Mouse (Mus musculus) embryonic facial prominence, embryonic 12.5 days (tissue): ENCODE results near the gene Pole. TPM values are rescaled to one million over a fixed set of nuclear protein-coding genes. Genes with fewer than 3 reads are reported as not detected.

ENCODE experiments used
- ATAC-seq: fragments of 200-750 bp; cut with Nextera tagmentation; 2 replicates; pipeline ENCODE4 v1.8.0; 2017; ENCODE audit not compliant: insufficient number of reproducible peaks, insufficient read depth, low FRiP score, low TSS enrichment
- H3K27ac ChIP-seq: fragments of 300-500 bp; sonication (generic); 2 replicates; pipeline ENCODE4 v1.5.1; 2016; ENCODE audit warnings: mild to moderate bottlenecking
- H3K27me3 ChIP-seq: fragments of 300-500 bp; sonication (generic); 2 replicates; pipeline ENCODE4 v1.6.1; 2016; ENCODE audit warnings: mild to moderate bottlenecking, moderate library complexity
- H3K36me3 ChIP-seq: fragments of 300-500 bp; sonication (generic); 2 replicates; pipeline ENCODE4 v1.6.1; 2016; ENCODE audit warnings: mild to moderate bottlenecking
- H3K4me1 ChIP-seq: fragments of 300-500 bp; sonication (generic); 2 replicates; pipeline ENCODE4 v1.6.1; 2016
- H3K4me2 ChIP-seq: fragments of 300-500 bp; sonication (generic); replicated peaks from 2 replicates; pipeline ENCODE4 v1.6.1; 2016; ENCODE audit warnings: mild to moderate bottlenecking, moderate library complexity
- H3K4me3 ChIP-seq: fragments of 300-500 bp; sonication (generic); 2 replicates; pipeline ENCODE4 v1.5.1; 2016; ENCODE audit warnings: mild to moderate bottlenecking
- H3K9ac ChIP-seq: fragments of 300-500 bp; sonication (generic); 2 replicates; pipeline ENCODE4 v1.6.1; 2016; ENCODE audit warnings: mild to moderate bottlenecking, moderate library complexity
- H3K9me3 ChIP-seq: fragments of 300-500 bp; sonication (generic); 2 replicates; pipeline ENCODE4 v1.6.1; 2016; ENCODE audit warnings: mild to moderate bottlenecking, moderate library complexity
- WGBS: fragments of 180-500 bp; shearing (Covaris S2); methylation state at CpG from one replicate; pipeline ENCODE4 v1.1.7; 2016; 5-methylcytosine and 5-hydroxymethylcytosine counted together
- polyA plus RNA-seq: library from polyadenylated mRNA; unstranded; fragments of >200 nt; fragmentation: Nextera tagmentation; extraction: Ambion mirVana; gene quantifications from 2 replicates; pipeline ENCODE4 v1.2.1, GENCODE M21; 2016

The Pole gene
- polyA plus RNA-seq, 1 experiment from 2014 or later = 40.5 TPM

DNA sequence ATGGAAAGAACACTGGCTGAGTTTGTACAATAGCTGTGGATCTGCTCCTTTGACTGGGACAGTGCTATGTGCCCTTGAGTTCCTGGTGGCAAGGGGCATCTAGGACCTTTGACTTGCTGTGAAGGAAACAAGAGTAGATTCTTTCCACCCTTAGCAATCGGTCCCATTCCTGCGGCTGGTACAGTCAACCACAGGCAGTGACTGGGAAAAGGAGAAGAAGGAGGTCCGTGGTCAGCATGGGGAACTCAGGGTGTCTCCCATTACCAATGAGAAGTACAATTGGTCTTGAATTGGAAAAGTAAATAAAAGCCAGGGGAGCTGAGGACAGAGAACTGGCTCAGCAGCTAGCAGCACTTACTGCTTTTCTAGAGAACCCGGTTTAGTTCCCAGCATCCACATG lies 59.4 kb downstream of the Pole start:
- H3K4me3 ChIP-seq = no peak overlapping the region
- peaks cover 5% of the 10 kb centered on the region; the same call in 1 of the 2 replicates for H3K4me1 ChIP-seq
- 78% methylated on average over 4 of the region's 4 CpGs for WGBS
- peaks cover 33% of the 10 kb centered on the region for H3K27me3 ChIP-seq
- H3K4me2 ChIP-seq = no peak overlapping the region
- ATAC-seq = no peak
- H3K9me3 ChIP-seq = no peaks in the 10 kb centered on the region
- no peaks in the 10 kb centered on the region for H3K36me3 ChIP-seq
- no peak overlapping the region for H3K9ac ChIP-seq
- H3K27ac ChIP-seq = no peak overlapping the region

DNA sequence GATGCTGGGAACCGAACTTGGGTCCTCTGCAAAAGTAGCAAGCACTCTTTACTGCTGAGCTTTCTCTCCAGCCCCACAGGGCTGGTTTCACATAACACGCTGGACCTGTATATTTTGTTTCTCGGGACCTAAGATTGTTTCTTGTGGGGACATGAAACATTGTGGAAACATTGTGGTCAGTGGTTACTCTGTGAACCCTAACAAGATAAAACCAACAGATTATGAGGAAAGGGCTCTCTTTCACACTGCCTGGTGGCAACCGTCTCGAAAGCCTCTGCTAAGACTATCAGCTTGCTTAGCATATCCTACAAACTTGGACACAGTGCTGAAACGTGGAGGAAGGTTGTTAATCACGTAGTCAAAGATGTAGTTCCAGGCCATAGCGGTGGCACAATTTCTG lies 60.9 kb downstream of the Pole start:
- WGBS = 78% methylated on average over 8 of the region's 8 CpGs
- ATAC-seq = no peak
- no peak overlapping the region for H3K4me2 ChIP-seq

DNA sequence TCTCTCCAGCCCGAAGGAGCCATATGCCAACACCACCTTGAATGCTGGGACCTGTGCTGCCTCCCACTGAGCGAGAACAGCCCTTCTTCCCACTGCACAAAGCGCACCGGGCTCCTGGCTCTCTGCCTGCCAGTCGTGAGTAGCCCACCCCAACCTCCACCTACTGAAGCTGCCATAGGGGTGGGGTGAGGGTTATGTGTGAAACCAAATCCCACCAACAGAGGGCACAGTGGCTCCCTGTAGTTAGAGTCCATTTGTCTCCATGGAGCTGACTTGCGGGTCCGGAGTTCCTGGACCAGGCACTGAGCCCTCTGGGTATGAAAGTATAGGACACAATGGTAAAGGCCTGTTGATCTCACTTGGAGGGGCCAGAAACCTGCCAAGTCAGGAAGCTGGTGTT lies 68.6 kb downstream of the Pole start:
- Histone ChIP-seq H3K27me3 (peaks cover 18% of the 10 kb centered on the region), H3K4me2 (no peak overlapping the region), H3K9ac (no peak overlapping the region), H3K36me3 (no peaks in the 10 kb centered on the region), H3K4me3 (no peak overlapping the region), H3K4me1 (0 out of 2 replicates have a peak, but pooled peaks cover 3% of the 10 kb centered on the region), H3K27ac (no peak overlapping the region), H3K9me3 (no peaks in the 10 kb centered on the region)
- ATAC-seq = no peak
- 15% methylated on average over 7 of the region's 7 CpGs for WGBS

More for the DNA sequence above, 60.9 kb downstream of the Pole start:
- Histone ChIP-seq H3K27me3 (peaks cover 26% of the 10 kb centered on the region), H3K4me3 (no peak overlapping the region), H3K4me1 (peaks cover 5% of the 10 kb centered on the region; the same call in 1 of the 2 replicates), H3K27ac (no peak overlapping the region), H3K9me3 (no peaks in the 10 kb centered on the region), H3K36me3 (no peaks in the 10 kb centered on the region), H3K9ac (no peak overlapping the region)

DNA sequence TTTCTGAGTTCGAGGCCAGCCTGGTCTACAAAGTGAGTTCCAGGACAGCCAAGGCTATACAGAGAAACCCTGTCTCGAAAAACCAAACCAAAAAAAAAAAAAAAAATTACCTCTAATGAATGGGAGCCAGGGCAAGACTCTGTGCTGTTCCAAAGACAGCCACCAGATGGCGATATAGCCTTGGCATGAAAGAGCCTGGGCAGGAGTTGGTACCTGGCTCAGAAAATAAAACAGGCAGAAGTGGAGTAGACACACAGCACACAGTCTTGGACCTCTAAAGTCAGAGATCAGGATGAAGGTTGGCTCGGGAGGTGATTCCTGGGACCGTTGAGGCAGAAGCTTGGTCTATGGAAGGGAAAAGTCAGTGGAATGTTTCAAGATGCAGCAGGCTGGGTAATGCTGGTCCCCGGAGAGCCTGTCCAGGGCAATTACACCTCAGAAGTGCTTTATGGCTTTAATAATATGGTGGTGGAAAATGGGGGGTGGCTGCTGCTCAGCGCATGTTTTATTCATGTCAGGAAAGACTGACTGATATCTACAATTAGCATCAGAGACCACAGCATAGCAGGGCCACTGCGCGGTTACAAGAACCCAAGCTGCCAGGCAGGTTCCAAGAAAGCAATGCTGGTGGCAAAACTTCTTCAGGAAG lies 71.5 kb downstream of the Pole start:
- H3K9ac ChIP-seq = no peak overlapping the region
- ATAC-seq = 0 out of 2 replicates have a peak, but pooled peaks have one; percentile 24
- peaks cover 21% of the 10 kb centered on the region for H3K27me3 ChIP-seq
- no peak overlapping the region for H3K4me3 ChIP-seq
- no peak overlapping the region for H3K27ac ChIP-seq
- H3K4me2 ChIP-seq = no peak overlapping the region
- no peaks in the 10 kb centered on the region for H3K9me3 ChIP-seq
- WGBS = 35% methylated on average over 9 of the region's 9 CpGs
- H3K36me3 ChIP-seq = peaks cover 10% of the 10 kb centered on the region; the same call in 1 of the 2 replicates
- H3K4me1 ChIP-seq = 0 out of 2 replicates have a peak, but pooled peaks cover 3% of the 10 kb centered on the region

DNA sequence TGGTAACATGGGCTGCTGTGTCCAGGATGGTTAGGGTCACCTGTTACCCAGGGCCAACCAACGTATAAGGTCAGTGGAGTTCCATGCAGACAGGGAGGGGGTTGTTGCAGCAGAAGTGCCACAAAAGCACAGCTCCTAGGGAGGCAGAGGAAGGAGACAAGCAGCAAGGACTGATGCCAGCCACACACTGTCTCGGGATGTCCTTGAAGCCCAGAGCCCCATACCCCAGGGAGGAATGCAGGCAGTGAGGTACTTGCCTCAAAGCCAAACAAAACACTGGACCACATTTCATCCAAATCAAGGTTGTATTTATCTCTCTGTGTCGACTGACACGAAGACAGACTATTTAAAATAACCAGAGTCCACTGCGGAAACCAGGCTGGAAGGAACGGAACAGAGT lies 75.4 kb downstream of the Pole start:
- Histone ChIP-seq H3K27ac (no peak overlapping the region), H3K4me3 (no peak overlapping the region), H3K36me3 (peaks cover 21% of the 10 kb centered on the region), H3K4me2 (no peak overlapping the region), H3K4me1 (peaks cover 11% of the 10 kb centered on the region), H3K27me3 (peaks cover 3% of the 10 kb centered on the region; the same call in 1 of the 2 replicates), H3K9me3 (no peaks in the 10 kb centered on the region), H3K9ac (no peak overlapping the region)
- ATAC-seq = no peak
- WGBS = 87% methylated on average over 6 of the region's 6 CpGs

DNA sequence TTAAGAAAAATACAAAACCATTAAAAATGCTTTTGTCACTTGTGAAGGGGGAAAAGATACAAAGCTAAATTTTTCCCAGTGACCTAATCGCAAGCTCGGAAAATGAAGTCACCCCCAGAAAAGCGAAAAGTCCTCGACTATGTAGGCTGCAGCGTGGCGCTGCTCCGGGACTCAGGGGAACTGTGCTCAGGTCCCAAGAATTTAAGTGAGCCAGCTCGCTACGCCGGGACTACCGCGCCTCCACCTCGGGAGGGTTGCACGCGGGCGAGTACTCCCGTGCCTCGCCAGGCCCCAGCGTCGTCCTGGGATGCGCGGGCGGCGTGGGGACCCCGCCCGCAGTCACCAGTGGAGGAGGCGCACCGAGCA lies 76.7 kb downstream of the Pole start:
- H3K4me3 ChIP-seq = peak overlapping the region; percentile 39
- 0 out of 2 replicates have a peak, but pooled peaks have one; percentile 16 for ATAC-seq
- 1% methylated on average over 27 of the region's 28 CpGs for WGBS
- no peaks in the 10 kb centered on the region for H3K9me3 ChIP-seq
- H3K9ac ChIP-seq = peak overlapping the region; percentile 44; the same call in 1 of the 2 replicates
- H3K36me3 ChIP-seq = peaks cover 31% of the 10 kb centered on the region
- H3K27ac ChIP-seq = no peak overlapping the region
- peaks cover 3% of the 10 kb centered on the region; the same call in 1 of the 2 replicates for H3K27me3 ChIP-seq
- H3K4me2 ChIP-seq = peak overlapping the region; percentile 76
- peaks cover 10% of the 10 kb centered on the region for H3K4me1 ChIP-seq

DNA sequence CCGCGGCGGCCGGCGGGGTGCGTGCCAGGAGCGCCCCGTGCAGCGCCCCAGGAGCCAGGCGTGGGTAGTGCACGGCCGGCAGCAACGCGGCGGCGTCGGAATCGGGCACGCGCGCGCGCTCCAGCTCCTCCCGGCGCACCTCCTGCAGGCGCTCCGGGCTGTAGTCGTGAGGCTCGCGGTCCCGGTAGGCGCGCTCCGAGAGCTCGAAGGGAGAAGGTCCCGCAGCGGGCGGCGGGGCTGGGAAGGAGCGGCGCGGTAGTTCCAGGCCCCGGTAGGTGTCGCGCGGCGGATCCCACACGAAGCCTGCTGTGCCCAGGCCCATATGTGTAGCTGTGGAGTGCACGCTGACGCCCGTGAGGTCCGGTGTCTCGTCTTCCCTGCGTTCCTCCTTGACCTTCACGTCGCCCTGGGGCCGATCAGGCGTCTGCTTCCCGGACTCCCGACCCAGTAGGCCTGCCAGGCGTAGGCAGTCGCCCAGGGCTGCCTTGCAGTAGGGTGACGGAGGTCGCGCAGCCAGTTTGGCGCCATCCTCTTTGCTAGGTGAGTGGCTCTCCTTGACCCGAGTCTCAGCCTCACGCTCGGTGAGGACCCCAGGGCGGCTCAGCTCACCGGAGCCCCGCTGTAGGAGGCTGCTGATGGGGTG lies 77.2 kb downstream of the Pole start:
- Histone ChIP-seq H3K4me3 (peak overlapping the region; percentile 39), H3K4me1 (peaks cover 8% of the 10 kb centered on the region), H3K9ac (peak overlapping the region; percentile 44; the same call in 1 of the 2 replicates), H3K4me2 (peak overlapping the region; percentile 76), H3K27ac (0 out of 2 replicates have a peak overlapping the region, but pooled peaks have one; percentile 23), H3K27me3 (peaks cover 3% of the 10 kb centered on the region; the same call in 1 of the 2 replicates), H3K9me3 (no peaks in the 10 kb centered on the region), H3K36me3 (peaks cover 35% of the 10 kb centered on the region)
- ATAC-seq = peak; percentile 54
- WGBS = 2% methylated on average over 71 of the region's 72 CpGs

DNA sequence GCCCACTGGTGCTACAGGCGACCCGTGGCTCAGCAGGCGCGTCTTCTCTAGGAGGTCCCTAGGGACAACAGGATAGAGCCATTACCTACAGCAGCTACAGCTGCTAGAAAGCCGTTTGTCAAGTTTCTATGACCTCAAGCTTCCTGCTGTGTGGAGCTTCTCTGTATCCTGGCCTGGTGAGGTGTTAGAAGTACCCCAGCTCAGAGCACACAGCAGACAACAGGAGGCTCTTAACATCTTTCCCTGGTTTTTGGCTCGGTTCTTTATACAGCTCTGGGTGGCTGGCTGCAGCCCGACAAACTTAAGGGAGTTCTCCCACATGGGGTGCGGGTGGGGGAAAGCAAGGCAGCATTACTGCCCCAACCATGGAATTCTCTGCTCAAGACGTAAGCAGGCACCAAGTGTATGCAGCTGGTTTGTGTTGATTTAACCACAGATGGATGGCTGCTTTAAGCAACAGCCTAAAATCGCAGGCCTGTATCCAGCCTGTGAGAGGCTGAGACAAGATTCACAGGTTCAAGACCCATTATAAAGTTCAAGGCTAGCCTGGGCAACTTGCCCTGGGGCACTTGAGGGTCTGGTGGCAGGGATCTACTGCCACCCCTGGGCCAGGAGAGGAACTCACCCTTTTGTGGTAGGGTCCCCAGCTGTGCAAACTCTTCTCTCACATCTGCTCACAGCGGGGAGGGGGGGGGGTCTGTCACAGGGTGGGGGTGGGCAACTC lies 77.9 kb downstream of the Pole start:
- Histone ChIP-seq H3K9ac (peak overlapping the region; percentile 44; the same call in 1 of the 2 replicates), H3K4me1 (peaks cover 8% of the 10 kb centered on the region), H3K4me2 (peak overlapping the region; percentile 76), H3K27ac (0 out of 2 replicates have a peak overlapping the region, but pooled peaks have one; percentile 23), H3K4me3 (peak overlapping the region; percentile 39), H3K36me3 (peaks cover 40% of the 10 kb centered on the region), H3K27me3 (peaks cover 3% of the 10 kb centered on the region; the same call in 1 of the 2 replicates), H3K9me3 (no peaks in the 10 kb centered on the region)
- WGBS = 34% methylated on average over 11 of the region's 11 CpGs
- ATAC-seq = peak; percentile 12; the same call in 1 of the 2 replicates

DNA sequence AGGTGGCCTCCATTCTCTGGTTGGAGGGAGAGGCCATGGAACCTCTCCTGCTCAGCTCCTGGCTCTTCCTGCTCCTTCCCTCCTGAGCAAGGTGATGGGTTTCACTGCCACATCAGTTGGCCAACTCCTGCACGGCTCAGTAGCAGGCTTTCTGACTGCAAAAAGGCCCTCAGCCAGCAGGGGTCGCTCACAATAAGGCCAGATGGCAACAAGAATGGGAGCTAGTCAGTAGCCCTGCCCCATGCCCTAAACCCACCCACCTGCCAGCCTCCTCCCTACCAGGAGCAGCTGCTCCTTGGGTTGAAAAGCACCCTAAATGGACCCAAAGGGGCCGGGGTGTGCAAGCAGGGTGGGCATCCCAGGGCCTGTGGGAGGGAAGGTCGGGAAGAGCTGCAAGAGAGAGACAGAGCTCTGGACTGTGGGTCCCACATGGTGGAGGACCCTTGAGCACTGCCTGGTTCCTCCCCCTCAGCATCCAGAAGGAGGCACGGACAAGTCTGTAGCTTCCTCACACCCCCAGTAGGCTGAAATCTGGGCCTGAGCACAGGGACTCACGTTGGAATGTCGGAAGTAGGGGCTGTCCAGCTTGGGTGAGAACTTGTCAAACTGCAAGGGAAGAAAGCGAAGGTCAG lies 90.8 kb downstream of the Pole start:
- Histone ChIP-seq H3K4me3 (no peak overlapping the region), H3K27ac (no peak overlapping the region), H3K4me1 (no peaks in the 10 kb centered on the region), H3K9ac (no peak overlapping the region), H3K9me3 (no peaks in the 10 kb centered on the region), H3K4me2 (no peak overlapping the region), H3K27me3 (no peaks in the 10 kb centered on the region), H3K36me3 (peaks cover 78% of the 10 kb centered on the region)
- ATAC-seq = no peak
- WGBS = 58% methylated on average over 8 of the region's 8 CpGs

DNA sequence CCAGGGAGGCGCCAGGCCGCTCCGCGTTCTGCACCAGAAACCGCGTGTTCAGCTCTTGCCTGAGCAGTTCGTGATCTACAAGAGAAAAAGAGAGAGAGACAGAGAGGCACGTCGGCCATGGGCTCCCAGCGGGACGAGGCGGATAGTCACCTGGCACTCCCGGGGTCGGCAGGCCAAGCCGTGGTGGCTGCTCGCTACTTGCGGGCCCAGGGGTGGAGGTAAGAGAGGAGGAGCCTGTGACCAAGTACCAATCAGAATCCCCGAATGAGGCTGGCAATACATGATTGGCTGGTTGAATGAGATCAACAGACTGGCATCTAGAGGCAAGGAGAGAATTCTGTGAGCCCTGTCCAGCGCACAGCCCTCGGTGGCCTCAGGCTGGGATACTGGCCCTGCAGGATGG lies 92.1 kb downstream of the Pole start:
- ATAC-seq = no peak
- H3K4me1 ChIP-seq = no peaks in the 10 kb centered on the region
- H3K27me3 ChIP-seq = no peaks in the 10 kb centered on the region
- no peak overlapping the region for H3K4me3 ChIP-seq
- H3K36me3 ChIP-seq = peaks cover 78% of the 10 kb centered on the region
- 31% methylated on average over 20 of the region's 20 CpGs for WGBS
- no peak overlapping the region for H3K4me2 ChIP-seq
- H3K9me3 ChIP-seq = no peaks in the 10 kb centered on the region
- H3K27ac ChIP-seq = no peak overlapping the region
- no peak overlapping the region for H3K9ac ChIP-seq

DNA sequence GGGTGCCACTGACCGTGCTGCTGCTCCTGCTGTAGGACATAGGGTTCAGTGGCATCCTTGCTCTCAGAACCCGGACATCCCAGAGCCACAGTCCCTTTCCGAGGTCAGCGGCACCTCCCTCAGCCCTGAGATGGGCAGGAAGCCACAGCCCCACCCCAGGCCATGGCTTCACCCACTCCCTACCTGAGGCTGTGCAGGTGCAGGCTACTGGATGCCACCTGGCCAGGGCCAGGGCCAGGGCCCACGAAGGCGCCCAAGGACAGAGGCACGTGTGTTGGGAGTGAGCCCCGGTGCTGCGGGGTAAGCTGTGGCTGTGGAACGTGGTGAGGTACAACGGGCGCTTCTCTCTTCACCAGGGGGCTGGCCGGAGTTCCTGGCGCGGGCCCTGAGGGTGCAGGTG lies 93.0 kb downstream of the Pole start:
- H3K27ac ChIP-seq = no peak overlapping the region
- WGBS = 87% methylated on average over 15 of the region's 15 CpGs
- no peaks in the 10 kb centered on the region for H3K9me3 ChIP-seq
- no peaks in the 10 kb centered on the region for H3K27me3 ChIP-seq
- H3K9ac ChIP-seq = no peak overlapping the region
- no peaks in the 10 kb centered on the region for H3K4me1 ChIP-seq
- no peak for ATAC-seq
- H3K4me2 ChIP-seq = no peak overlapping the region
- H3K36me3 ChIP-seq = peaks cover 69% of the 10 kb centered on the region
- H3K4me3 ChIP-seq = no peak overlapping the region
